Mouse (Mus musculus) layer of hippocampus, adult 18-20 months (tissue): ENCODE data around the gene Ripor2. TPM values are rescaled to one million over a fixed set of nuclear protein-coding genes. Genes with fewer than 3 reads are reported as not detected.
A peak's percentile ranks its signal among the peaks of the same experiment; 100 is the strongest.

ENCODE experiments used
- DNase-seq, 2 experiments: peaks; one replicate each; pipeline ENCODE4 v3.0.0; 2022; ENCODE audit warnings: low spot score in 2 of 2
- total RNA-seq, 2 experiments: library from RNA; stranded (reverse); gene quantifications; 2 replicates each; pipeline ENCODE4 v1.2.3; 2021

The Ripor2 gene
- total RNA-seq, 2 experiments from 2014 or later = 73.1 to 82.3 TPM

DNA sequence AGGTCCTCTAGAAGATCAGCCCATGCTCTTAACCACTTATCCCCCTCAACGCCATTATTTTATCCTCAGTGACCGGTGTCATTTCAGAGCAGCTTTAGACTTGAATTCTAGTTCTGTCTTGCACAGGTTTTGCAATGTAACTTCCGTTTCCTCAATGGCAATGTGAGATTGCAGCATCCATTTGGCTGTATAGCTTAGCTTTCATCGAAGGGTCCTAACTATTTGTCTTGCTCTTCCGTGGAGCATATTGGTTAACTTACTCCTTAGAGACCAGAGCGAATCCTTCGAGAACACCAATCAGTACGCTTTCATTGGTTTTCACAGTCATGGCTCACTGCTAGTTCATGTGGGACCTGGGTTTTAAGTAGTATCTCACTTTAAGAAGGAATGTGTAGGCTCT lies 34.7 kb downstream of the Ripor2 start:
- no peak for DNase-seq

DNA sequence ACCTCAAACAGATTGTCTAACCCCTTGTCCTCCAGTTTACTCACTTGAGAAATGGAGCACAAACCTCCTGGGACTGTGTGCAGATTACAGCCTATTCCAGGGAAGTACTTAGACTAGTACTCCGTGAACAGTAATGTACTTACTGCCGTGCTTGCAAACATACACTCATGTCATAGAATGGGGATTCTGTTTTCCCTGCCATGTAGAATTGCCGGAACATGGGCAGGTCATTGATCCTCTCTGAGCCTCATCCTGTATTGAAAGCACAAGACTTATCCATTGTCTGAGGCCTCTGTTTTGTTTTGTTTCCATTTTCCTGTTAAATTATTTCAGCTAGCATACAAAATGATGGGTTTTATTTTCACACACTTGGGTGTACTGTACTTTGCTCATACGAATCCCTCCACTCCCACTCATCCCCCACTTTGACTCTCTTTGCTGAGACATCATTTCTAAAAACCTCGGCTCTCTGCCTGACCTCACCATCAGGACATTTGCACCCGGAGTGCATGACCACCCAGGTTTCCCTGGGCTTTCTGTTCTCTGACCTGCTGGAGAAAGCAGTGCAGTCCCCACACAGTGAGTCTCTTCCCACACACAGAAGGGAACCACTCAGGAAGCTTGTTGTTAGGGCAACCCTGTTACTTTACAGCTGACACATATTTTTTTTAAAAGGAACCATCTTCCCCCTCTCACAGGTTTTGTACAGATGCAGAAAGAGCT lies 35.2 kb downstream of the Ripor2 start:
- no peak for DNase-seq

GRCm38 (mm10) chr13:24617799-24618130 lies 35.8 kb downstream of the Ripor2 start:
- DNase-seq = no peak

- DNase-seq = no peak
These were observed 37.7 kb downstream of the Ripor2 start for GRCm38 (mm10) chr13:24619711-24620110.

- DNase-seq = no peak
These were observed 38.5 kb downstream of the Ripor2 start for GRCm38 (mm10) chr13:24620439-24620838.

DNA sequence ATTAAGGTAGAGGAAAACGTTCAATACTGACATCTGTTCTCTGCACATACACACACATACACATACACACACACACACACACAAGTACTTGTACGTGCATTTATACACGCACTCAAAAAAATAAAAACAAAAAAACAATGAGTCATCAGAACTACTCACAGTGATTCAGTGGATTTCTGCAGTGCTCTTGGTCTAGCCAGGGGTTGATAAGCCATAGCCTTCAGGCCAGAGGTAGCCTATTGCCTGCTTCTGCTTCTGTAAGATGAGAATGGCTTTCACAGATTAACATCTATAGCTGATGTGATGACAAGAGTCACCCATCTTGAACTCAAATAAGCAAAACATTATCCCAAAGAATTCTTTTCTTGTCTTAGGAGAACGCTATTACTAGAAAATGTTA lies 41.6 kb downstream of the Ripor2 start:
- no peak for DNase-seq

- no peak for DNase-seq
These were observed 43.1 kb downstream of the Ripor2 start for GRCm38 (mm10) chr13:24625071-24625470.

- DNase-seq = no peak
These were observed 44.9 kb downstream of the Ripor2 start for GRCm38 (mm10) chr13:24626698-24627436.

- no peak for DNase-seq
These were observed 46.2 kb downstream of the Ripor2 start for GRCm38 (mm10) chr13:24628192-24628591.

DNA sequence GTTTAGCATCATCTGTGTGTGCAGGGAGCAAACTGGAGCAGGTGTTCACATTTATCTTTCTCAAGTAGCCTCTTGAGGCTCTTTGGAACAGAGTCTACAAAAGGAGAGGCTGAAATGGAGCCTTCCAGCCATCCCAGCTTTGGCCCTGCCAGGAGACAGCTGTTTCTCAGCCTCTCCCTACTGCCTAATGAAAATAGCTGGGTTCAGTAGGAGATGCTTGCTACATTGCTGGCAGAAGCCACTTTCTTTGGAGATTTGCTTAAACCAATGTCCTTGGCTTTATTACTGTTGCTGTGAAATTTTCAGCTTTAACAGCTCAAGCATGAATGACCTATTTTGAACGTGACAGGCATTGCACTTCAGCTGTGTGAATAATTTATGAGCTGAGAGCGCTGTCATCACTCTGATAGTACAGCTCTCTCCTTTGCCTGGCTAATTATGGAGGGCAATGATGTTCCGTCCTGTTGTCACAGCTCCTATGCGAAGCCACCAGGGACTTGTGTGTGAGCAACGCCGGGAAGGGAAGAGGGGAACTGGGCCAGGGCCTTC lies 47.2 kb downstream of the Ripor2 start:
- no peak for DNase-seq

GRCm38 (mm10) chr13:24630364-24630763 lies 48.4 kb downstream of the Ripor2 start:
- no peak for DNase-seq

GRCm38 (mm10) chr13:24632988-24633577 lies 51.1 kb downstream of the Ripor2 start:
- no peak for DNase-seq

DNA sequence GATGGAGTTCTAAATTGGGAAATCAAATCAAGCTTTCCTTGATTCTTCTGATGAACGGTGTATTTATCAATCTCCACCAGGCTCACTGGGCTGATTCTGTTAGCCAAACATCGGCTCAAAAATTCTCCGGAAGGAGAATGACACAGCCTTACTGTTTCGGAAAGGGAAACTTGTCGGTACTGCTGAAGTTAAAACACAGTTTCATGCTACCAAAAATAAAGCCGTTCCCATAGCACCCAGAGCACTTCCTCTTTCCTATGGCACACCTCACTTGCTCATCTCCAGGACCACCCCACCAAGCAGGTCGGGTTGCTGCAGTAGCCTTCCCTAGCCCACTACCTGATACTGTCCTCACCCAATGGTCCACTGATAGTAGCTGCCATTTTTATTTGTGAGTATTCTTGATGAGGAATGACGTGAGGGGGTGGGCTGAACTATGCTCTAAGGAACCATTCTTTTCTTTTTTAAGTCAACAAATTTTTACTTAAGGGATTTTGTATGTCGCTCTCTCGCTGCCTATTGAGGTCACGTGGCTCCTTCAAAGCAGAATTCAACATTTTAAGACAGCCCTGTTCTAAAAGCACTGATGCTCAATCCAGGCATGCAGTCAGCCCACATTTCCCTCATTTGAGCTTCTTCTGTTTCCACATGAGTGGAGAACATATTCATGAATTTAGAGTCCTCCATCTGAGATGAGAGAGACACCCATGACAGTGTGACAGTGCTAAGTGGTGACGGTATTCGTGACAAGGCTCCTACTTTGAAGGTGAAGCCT lies 52.5 kb downstream of the Ripor2 start:
- no peak for DNase-seq

DNA sequence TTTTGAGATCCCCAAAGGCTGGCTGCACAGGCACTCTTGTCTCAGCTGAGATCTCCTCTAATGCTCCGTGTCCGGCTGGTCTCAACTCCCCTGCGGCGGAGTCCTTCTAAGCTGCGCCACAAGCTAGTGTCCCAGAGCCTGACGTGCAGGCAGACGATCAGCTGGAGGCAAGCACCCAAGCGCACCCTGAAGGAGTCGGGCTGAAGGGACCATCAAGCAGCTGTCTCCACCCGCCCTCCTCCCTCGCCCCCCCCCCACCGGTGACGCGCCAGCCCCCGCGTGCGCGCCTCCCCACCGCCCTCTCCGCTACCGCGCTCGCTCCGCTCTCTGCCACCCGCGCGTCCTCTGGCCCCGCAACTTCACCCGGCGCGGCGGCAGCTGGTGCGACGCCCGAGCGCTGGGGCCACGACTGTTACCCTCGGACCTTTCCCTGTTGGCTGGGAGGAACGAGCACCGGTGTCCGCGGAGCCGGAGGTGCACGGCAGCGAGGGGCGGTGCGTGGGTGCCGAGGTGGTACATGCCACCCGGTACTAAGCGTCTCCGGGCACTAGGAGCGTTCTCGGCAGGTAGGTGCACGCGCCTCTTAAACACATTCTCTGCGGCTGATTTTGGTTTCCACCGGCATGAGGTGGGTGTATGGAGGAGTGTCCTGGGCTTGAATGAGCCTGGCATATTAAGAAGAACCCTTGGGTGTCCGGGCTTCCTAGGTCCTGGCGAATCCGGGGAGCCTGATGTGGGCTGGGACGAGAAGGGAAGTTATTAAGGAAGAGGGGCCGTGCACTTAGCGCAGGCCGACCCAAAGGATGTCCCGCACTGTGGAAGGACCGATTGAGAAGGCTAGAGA lies 56.6 kb downstream of the Ripor2 start:
- DNase-seq = peak; percentile 27 to 60

DNA sequence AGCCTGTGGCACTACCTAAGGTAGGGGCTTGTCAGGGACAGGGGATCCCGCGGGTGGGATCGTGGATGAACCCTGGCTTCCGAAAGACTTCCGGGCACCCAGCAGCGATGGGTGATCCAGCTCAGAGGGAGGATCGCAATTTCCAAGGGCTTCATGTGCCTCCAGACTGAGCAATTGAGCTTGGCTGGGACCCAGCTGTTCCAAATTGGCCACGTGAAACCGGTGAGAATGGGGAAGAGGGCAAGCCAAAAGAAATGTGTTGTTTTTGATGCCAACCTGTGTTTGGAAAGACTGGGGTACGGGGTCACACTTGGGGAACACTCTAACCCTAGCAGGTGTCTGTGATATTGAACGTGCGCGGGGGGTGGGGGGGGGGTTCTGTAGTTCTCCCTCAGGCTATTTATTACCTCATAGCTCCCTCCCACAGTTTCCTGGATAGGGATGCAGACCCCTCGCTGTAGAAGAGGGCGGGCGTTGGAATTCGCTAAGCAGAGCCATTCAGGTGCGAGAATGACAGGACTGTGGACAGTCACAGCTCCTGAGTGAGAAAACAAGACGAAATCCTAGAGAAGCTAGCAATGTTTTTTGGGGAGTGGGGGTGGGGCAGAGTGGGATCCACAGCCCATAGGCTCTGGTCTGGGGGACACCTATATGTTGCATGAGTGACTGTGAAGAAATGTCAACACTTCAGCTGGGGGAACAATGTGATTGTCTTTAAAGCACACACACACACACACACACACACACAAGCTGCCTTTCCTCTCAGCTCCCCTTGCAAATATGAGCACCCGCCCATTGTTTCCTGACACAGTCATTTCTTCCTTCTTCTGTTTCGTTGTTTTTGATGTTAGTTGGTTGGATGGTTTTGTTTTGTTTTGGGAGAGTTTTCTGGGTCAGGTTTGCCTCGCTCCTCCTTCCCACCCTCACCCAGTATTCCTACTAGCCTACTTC lies 57.5 kb downstream of the Ripor2 start:
- no peak for DNase-seq

- no peak for DNase-seq
These were observed 58.2 kb downstream of the Ripor2 start for GRCm38 (mm10) chr13:24640166-24640560.

DNA sequence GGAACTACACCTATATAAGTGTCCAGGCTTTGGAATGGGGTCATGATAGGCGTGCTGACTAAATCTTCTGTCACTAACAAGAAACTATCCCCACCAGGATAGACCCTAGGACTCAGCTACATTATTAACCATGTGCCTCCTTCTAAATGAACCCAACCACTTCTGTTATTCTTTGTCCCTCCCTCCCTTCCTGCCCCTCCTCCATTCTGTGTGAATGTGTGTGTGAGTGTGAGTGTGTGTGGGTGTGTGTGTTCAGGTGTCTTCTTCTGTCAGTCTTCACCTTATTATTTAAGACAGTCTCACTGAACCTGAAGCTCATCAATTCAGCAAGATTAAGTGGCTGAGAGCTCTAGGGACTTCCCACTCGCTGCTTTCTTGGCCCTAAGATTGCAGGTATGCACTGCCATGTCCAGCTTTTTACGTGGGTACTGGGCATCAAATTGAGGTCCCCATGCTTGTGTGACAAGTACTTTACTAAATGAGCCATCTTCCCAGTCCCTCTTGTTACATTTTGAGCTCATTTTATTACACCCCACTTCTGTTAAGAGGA lies 58.9 kb downstream of the Ripor2 start:
- DNase-seq = no peak

DNA sequence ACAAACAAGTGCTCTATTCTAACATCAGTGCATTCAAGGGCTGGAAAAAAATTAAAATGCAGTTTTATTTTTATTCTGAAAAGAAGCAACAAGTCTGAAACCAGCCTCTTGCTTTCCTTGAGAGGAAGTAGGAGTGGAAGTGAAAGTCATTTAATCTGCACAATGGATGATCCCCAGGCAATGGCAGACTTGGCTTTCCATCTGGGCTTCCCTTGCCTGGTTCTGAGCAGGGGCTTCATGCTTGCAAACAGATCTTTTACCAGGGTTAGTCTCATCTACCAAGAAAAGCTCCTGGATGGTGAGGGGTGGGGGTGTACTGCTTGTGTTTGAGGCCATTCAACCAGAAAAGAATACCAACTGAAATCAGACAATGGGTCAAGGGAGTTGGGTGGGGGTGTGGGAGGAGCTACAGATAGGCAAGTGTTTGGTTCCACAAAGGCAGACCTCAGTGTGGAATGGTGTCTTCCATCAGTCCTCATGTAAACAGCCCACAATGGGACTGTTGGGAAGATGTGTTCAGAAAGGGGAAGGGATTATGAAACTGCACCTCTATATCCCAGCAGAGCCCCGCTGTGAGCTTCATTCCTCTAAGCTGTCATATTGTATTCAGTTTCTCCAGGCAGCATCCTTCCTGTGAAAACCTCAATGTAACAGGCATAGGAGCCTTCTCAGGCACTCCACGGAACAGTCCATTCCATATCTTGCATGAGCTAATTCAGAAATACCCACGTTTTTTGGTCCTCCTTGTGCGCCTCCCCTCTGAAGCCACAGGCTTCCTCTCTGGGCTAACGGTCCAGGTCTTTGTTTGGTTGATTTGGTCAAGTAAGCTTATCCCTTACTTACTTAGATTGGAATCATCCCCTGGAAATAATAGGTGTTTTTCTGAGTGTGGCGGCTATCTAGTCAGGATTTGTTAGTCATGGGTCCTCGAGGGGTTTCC lies 59.8 kb downstream of the Ripor2 start:
- DNase-seq = no peak
